Mouse (Mus musculus): ENCODE measurements at regions not wholly inside any gene's neighbourhood (a gene's known extent, or its start where the extent isn't known, plus 50 kb on each side); places are given as distances from the start of the nearest gene placed in this dataset.

DNA sequence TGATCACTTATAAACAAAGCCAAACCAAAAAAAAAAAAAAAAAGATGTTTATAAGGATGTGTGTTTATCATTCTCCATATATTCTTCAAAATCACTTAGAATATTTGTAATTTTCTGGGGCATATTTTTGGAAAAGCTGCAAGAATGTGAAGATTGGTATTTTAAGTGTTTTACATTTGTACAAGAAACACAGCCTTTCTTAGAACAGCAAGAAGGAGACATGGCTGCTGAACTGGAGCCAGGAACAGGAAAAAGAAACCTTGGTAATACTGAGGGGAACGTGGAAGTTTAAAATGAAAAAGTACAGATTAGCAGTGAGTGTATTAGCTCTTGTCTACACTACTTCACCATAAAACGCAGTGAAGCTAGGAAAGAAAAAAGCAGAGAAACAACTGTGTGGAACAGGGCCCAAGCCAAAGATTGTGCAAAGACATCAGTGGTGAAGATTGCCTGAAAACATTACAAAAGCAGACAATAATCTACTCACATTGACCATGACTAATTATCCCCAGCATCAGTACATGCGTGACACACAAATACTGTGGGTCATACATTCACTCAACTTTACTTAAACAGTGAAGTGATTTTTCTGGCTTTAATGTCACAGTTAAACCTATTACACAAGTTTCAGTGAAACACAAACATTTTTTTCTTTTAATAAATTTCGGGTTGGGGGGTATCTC is 122.8 kb upstream of the Vegfc start:
- DNase-seq (ENCODE audit: low read depth, low spot score) = no peak

DNA sequence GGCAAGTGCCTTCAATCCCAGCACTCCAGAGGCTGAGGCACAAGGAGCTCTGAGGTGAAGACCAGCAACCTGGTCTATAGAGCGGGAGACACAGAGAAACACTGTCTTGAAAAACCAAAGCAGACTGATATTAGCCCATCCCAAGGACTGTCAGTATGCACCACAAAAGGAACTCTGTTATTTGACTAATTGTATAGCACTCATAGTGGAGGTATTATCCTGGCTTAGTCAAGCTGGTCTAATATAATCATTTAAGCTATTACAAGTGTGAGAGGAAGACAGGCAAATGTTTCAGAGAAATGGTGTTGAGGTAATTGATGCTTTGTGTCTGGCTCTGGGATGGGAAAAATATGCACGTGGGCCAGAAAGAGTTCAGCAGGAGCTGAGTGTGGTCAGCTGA is 121.3 kb upstream of the Vegfc start:
- no peak for DNase-seq (ENCODE audit: low read depth, low spot score)

DNA sequence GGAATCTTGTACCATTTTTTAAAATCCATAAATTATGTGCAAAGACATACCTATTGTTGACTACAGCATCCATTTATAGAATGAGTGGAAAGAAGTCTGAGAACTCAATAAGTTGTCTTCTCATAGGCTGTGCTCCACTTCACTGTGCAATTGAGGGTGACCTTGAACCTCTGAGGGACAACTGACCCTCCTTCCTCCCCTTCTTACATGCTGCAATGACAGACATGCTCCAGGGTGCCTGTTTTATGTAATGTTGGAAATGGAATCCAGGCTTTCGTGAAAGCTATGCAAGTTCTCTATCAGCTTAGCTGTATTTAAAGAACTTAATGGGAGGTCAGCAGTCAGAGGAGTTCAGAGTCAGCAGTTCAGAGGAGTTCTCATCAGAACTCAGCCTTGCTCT is 118.9 kb upstream of the Vegfc start:
- no peak for DNase-seq (ENCODE audit: low read depth, low spot score)

DNA sequence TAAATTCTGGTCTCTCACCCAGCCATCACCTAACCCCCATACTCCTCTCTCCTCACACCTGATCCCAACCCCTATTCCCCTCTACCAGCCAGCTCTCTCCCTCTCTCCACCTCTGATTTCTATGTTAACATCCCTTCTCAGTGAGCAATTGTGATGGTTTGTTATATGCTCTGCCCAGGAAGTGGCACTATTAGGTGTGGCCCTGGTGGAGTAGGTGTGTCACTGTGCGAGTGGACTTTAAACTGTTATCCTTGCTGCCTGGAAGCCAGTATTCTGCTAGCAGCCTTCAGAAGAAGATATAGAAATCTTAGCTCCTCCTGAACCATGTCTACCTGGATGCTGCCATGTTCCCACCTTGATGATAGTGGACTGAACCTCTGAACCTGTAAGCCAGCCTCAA is 114.4 kb upstream of the Vegfc start:
- no peak for DNase-seq (ENCODE audit: low read depth, low spot score)

DNA sequence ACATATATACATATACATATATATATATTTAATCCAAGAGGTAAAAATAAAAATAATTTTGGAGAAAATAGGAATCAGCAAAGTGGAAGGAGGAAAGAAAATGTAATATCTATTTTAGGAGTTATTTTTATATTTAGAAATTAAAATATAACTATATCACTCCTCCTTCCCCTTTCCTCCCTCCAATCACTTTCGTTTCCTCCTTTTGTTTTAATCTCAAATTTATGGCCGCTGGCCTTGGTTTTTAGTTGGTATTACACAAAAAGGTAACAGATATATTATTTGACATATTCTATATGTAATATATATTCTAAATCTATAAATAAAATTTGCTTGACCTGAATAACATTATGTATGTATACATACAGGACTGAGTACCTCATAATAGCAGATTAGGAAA is 93.1 kb upstream of the Vegfc start:
- no peak for DNase-seq (ENCODE audit: low read depth, low spot score)

DNA sequence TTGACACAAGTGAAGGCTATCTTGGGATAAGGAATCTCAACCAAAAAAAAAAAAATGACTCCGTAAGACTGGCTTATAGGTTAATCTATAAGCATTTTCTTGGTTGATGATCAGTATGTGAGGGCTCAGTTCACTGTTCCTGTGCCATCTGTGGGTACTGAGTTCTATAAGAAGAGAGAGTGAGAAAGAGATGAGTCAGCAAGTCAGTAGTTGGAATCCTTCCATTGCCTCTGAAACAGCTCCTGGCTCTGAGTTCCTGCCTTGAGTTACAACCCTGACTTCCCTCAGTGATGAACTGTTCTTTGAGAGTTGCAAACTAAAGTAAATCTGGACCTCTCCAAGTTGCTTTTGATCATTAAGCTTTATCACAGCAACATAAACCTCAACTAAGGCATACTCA is 91.7 kb upstream of the Vegfc start:
- no peak for DNase-seq (ENCODE audit: low read depth, low spot score)

DNA sequence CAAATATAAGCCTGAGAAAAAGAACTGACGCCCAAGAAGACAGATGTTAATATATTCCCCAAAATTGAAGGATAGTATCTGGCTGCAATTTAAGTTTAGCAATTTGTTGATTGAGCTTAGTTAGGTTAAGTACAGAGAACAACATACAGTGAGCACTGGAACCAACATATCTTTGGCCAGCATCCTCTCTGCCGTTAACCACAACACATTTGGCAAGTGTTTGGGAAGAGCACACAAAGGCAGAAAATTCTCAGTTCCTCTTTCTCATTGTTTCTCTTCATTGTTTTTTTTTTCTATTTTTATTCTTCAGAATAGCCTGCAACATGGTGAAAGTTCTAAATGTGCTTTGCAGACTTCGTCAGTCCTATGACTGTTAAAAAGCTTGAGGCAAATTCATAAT is 83.2 kb upstream of the Vegfc start:
- no peak for DNase-seq (ENCODE audit: low read depth, low spot score)

DNA sequence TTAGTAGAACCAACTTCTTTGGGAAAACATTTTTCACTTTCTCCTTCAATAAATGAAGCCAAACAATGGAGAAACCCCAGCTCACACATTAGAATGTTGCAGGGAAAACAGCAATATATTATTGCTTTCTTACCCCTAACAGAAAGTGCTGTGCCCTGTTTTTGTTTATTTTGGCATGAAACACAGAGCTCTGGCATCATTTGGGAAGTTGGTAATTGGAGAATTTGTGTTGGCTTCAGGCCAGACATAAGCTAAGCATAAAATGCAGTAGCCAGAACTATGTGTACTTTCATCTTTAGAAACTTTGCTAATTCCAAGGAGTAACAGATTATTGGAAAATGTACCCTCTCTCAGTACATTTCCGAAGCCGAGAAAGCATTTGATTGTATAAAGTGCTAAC is 79.9 kb upstream of the Vegfc start:
- DNase-seq (ENCODE audit: low read depth, low spot score) = no peak

DNA sequence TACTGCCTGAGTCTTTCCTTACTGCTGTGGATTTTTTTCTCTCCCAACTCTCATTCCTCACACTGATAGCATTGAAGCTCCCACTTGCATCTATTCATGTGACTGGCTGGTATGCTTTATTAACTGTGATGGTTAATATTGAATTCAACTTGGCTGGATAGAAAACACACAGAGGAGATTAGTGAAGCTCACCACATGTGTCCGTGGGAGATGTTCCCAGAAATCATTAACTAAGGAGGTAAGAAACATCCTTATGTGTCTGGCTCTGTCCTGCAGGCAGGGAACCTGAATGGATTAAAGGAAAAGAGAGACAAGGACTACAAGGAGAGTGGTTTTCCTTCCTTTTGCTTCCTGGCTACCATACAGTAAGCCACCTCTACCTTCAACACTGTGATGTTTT is 74.5 kb upstream of the Vegfc start:
- DNase-seq (ENCODE audit: low read depth, low spot score) = no peak

DNA sequence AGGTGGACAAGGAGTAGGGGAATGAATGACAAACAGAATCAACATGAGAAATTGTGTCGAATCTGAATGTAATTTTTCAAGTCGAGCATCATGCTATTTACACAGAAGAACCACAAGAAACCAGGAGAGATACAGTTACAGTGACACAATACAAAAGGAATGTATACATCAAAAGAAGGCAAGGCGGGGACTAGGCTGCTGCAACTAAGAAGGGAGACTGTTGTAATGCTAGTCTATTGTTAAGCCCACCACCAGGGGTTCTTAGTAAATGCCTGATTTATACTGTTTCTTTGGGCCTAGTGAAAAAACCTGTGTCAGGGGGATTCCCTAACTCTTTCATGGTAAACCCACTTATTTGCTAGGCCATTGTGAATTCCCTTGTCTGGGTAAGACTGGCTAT is 63.3 kb upstream of the Vegfc start:
- DNase-seq (ENCODE audit: low read depth, low spot score) = peak; percentile 93

DNA sequence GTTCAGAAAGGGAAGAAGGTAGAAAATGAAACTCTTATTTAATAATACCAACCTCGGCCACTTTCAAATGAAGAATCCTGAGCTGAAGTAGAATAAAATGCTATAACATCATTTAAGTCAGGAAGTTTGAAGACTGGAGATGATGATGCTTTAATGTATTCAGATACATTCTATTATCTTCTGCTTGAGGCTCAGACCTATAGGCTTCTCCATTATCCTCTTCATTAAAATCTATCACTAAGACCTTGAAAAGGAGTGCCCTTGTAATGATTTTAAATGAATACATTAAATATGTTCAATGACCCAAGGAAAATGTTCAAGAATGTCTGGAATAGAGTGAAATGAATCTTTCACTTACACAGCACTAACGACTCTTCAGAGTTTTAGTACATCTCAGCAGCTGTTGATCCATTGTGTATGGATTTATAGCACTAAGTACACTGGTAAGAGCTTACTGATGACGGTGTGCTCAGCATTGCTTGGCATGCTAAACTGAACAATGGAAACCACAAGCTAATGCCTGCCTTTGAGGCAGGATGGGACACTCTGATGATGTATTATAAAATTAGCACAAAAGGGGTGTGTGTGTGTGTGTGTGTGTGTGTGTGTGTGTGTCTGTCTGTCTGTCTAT is 58.8 kb upstream of the Vegfc start:
- DNase-seq (ENCODE audit: low read depth, low spot score) = no peak
